17 mouse cellular contexts compared by ENCODE assay signal in the genomic region with DNA sequence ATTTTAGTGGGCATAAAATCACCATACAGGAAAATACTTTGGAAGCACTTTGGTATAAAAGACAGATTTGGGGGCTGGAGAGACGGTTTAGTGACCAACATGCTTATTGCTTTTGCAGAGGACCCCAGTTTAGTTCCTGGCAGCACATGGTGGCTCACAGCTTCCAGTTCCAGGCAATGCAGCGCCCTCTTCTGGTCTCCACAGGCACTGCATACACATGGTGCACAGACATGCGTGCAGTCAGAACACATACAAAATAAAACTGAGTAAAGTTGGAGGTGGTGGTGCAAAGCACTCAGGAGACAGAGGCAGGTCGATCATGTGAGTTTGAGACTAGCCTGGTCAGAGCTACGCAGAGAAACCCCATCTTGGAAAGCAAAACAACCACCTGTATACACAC. TPM values are rescaled to one million over a fixed set of nuclear protein-coding genes. Genes with fewer than 3 reads are reported as not detected.
DNase-seq lines count a peak whose midpoint lies in the region; ATAC-seq and TF ChIP-seq lines count a peak whose summit lies in the region.
"Had no signal": no experiment of that assay in that cellular context is flagged by ENCODE, and none has a peak within 500 bp of the region (broad histone marks: within the 10 kb centered on the region; RNA-seq: fewer than 3 reads in every experiment).

No protein-coding gene starts in this region.

- H3K79me2 ChIP-seq in heart, adult 2 months (replicated peaks; ENCODE audit: control insufficient read depth, insufficient read depth, low read length), result no peaks in the 10 kb centered on the region
- no peaks in the 10 kb centered on the region for H3K79me2 ChIP-seq in liver, adult 2 months (ENCODE audit: control insufficient read depth, insufficient read depth, low read length)

- no peak for TF ChIP-seq POLR2A in heart, adult 2 months (IDR thresholded peaks at IDR 0.05; ENCODE audit: insufficient read depth, low read depth, low read length)
- no peak for TF ChIP-seq POLR2A in liver, adult 2 months (IDR thresholded peaks at IDR 0.05; ENCODE audit: extremely low read depth, insufficient read depth, low read length)
- TF ChIP-seq POLR2A in thymus, adult 2 months (IDR thresholded peaks at IDR 0.05; ENCODE audit: control insufficient read depth, extremely low read depth, insufficient read depth, low read length, poor library complexity), result no peak

- H3K27me3 ChIP-seq in heart, adult 2 months (ENCODE audit: control insufficient read depth, insufficient read depth, low read length), result no peaks in the 10 kb centered on the region
- no peaks in the 10 kb centered on the region for H3K27me3 ChIP-seq in liver, adult 2 months (ENCODE audit: control insufficient read depth, insufficient read depth, low read length)
- H3K27me3 ChIP-seq in liver, embryonic 12.5 days (replicated peaks), result 0 out of 2 replicates have a peak, but pooled peaks cover 8% of the 10 kb centered on the region
- H3K27me3 ChIP-seq in thymus, adult 2 months (ENCODE audit: control insufficient read depth, insufficient read depth, low read length), result no peaks in the 10 kb centered on the region
- no peaks in the 10 kb centered on the region for H3K27me3 ChIP-seq in stomach, postnatal 0 days (ENCODE audit: control insufficient read depth, insufficient read depth, low read length)

- intact Hi-C loops in heart, adult 2 months (cut with DNase I), result no loop called here

- peak; percentile 34 for TF ChIP-seq CTCF in heart, adult 2 months (IDR thresholded peaks at IDR 0.05)
- peak; percentile 32; the same call in 1 of the 2 replicates for TF ChIP-seq CTCF in liver, adult 2 months (IDR thresholded peaks at IDR 0.05; ENCODE audit: low read depth, low read length)
- TF ChIP-seq CTCF in thymus, adult 2 months (IDR thresholded peaks at IDR 0.05; ENCODE audit: borderline replicate concordance, control insufficient read depth, extremely low read depth, insufficient read depth, low read length, poor library complexity), result 0 out of 2 replicates have a peak, but pooled peaks have one; percentile 26
- TF ChIP-seq CTCF in stomach, postnatal 0 days (IDR thresholded peaks at IDR 0.05; ENCODE audit: low read depth), result peak; percentile 56

- 90% methylated on average over 5 of the region's 5 CpGs for WGBS in heart, adult 2 months
- WGBS in liver, adult 2 months, result 91% methylated on average over 5 of the region's 5 CpGs
- WGBS in liver, embryonic 12.5 days (ENCODE audit: insufficient replicate concordance), result 78% methylated on average over 5 of the region's 5 CpGs
- WGBS in thymus, adult 2 months, result 96% methylated on average over 5 of the region's 5 CpGs
- 86% methylated on average over 5 of the region's 5 CpGs for WGBS in stomach, postnatal 0 days

- DNase-seq in heart, adult 2 months, result no peak
- DNase-seq in heart, adult 18-20 months, result no peak
- no peak for DNase-seq in liver, adult 2 months (ENCODE audit: extremely low read depth, low read depth, low spot score)
- DNase-seq in thymus, adult 2 months, result no peak
- no peak for DNase-seq in thymus, postnatal 25 days
- DNase-seq in stomach, postnatal 0 days (ENCODE audit: low spot score), result no peak
- no peak for DNase-seq in layer of hippocampus, postnatal 10 days (ENCODE audit: low spot score in 2 of 2)
- DNase-seq: adrenal gland, postnatal 25 days; cerebellum, postnatal 10 days; heart, postnatal 36 days; kidney, postnatal 36 days; layer of hippocampus, postnatal 36 days; right cerebral cortex, adult 18-20 months had no signal

- no peak for TF ChIP-seq EP300 in heart, adult 2 months (IDR thresholded peaks at IDR 0.05; ENCODE audit: insufficient read depth, low read depth, low read length)
- no peak for TF ChIP-seq EP300 in stomach, postnatal 0 days (optimal IDR thresholded peaks at IDR 0.05)

- no peak for ATAC-seq in liver, embryonic 12.5 days
- ATAC-seq in stomach, postnatal 0 days (ENCODE audit: low FRiP score, low TSS enrichment), result no peak
- ATAC-seq: activated CD4-positive, CD25-positive, alpha-beta regulatory T cell, adult 4 months; forebrain, embryonic 16.5 days had no signal

- no peak overlapping the region for H3K27ac ChIP-seq in heart, adult 2 months
- H3K27ac ChIP-seq in liver, adult 2 months (replicated peaks; ENCODE audit: insufficient read depth, low read depth, low read length), result no peak overlapping the region
- H3K27ac ChIP-seq in liver, embryonic 12.5 days, result no peak overlapping the region
- H3K27ac ChIP-seq in thymus, adult 2 months (ENCODE audit: control insufficient read depth, insufficient read depth, low read length), result no peak overlapping the region
- H3K27ac ChIP-seq in stomach, postnatal 0 days (replicated peaks), result no peak overlapping the region

- H3K9me3 ChIP-seq in liver, embryonic 12.5 days (replicated peaks), result no peaks in the 10 kb centered on the region
- no peaks in the 10 kb centered on the region for H3K9me3 ChIP-seq in stomach, postnatal 0 days (ENCODE audit: control insufficient read depth, low read length)

- H3K36me3 ChIP-seq in heart, adult 2 months (ENCODE audit: control insufficient read depth, insufficient read depth, low read length), result no peaks in the 10 kb centered on the region
- peaks cover 10% of the 10 kb centered on the region; the same call in 1 of the 2 replicates for H3K36me3 ChIP-seq in liver, adult 2 months (ENCODE audit: control insufficient read depth, insufficient read depth, low read length)
- H3K36me3 ChIP-seq in liver, embryonic 12.5 days, result peaks cover 31% of the 10 kb centered on the region
- peaks cover 11% of the 10 kb centered on the region for H3K36me3 ChIP-seq in thymus, adult 2 months (ENCODE audit: control insufficient read depth, insufficient read depth, low read length)
- H3K36me3 ChIP-seq in stomach, postnatal 0 days (ENCODE audit: control insufficient read depth, insufficient read depth, low read length), result peaks cover 10% of the 10 kb centered on the region

- H3K9ac ChIP-seq in heart, adult 2 months (ENCODE audit: low read depth, low read length), result no peak overlapping the region
- no peak overlapping the region for H3K9ac ChIP-seq in liver, adult 2 months (ENCODE audit: low read depth, low read length)
- H3K9ac ChIP-seq in liver, embryonic 12.5 days, result no peak overlapping the region
- H3K9ac ChIP-seq in stomach, postnatal 0 days (ENCODE audit: low read length), result no peak overlapping the region

- H3K4me2 ChIP-seq in liver, embryonic 12.5 days, result no peak overlapping the region
- no peak overlapping the region for H3K4me2 ChIP-seq in stomach, postnatal 0 days (replicated peaks; ENCODE audit: low read depth)

- H3K4me1 ChIP-seq in heart, adult 2 months (ENCODE audit: control insufficient read depth, insufficient read depth, low read length), result no peaks in the 10 kb centered on the region
- H3K4me1 ChIP-seq in liver, adult 2 months (ENCODE audit: control insufficient read depth, insufficient read depth, low read length), result no peaks in the 10 kb centered on the region
- no peaks in the 10 kb centered on the region for H3K4me1 ChIP-seq in liver, embryonic 12.5 days
- peaks cover 2% of the 10 kb centered on the region for H3K4me1 ChIP-seq in thymus, adult 2 months (replicated peaks; ENCODE audit: control insufficient read depth, insufficient read depth, low read length)
- no peaks in the 10 kb centered on the region for H3K4me1 ChIP-seq in stomach, postnatal 0 days (replicated peaks; ENCODE audit: control insufficient read depth, insufficient read depth)

- H3K4me3 ChIP-seq in heart, adult 2 months, result no peak overlapping the region
- no peak overlapping the region for H3K4me3 ChIP-seq in liver, adult 2 months (ENCODE audit: insufficient read depth, low read depth, low read length)
- no peak overlapping the region for H3K4me3 ChIP-seq in liver, embryonic 12.5 days
- H3K4me3 ChIP-seq in thymus, adult 2 months (ENCODE audit: control insufficient read depth, insufficient read depth, low read length), result no peak overlapping the region
- H3K4me3 ChIP-seq in stomach, postnatal 0 days (ENCODE audit: low read depth, low read length), result no peak overlapping the region
- H3K4me3 ChIP-seq: erythroblast, embryonic 14.5 days had no signal

RNA-seq across cellular contexts. Expression of a gene that starts 32.9 kb away (rescaled TPM):
- 1 to 10 TPM; 6.6 to 7.8 TPM for total RNA-seq in heart, adult 2 months (2021)
- 10.1 and 10.5 TPM in 2 replicates for polyA plus RNA-seq in heart, adult 2 months (2012; rRNA removed)
- 1 to 10 TPM; 6.6 to 6.8 TPM for total RNA-seq in heart, adult 18-20 months (2021)
- total RNA-seq in liver, adult 2 months (2014; rRNA removed), result 5.6 and 7.2 TPM in 2 replicates
- 13.5 and 14.3 TPM in 2 replicates for polyA plus RNA-seq in liver, adult 2 months (2012; rRNA removed)
- 16.6 and 18.8 TPM in 2 replicates for polyA plus RNA-seq in liver, embryonic 12.5 days (2016; fragmentation: Nextera tagmentation; extraction: Ambion mirVana)
- polyA plus RNA-seq in thymus, adult 2 months (2012; rRNA removed), result 63.1 and 71.5 TPM in 2 replicates
- polyA plus RNA-seq in stomach, postnatal 0 days (2015; fragmentation: Nextera tagmentation; extraction: Ambion mirVana), result 28.0 and 29.8 TPM in 2 replicates
- 10 to 100 TPM; 19.3 to 19.8 TPM for total RNA-seq in layer of hippocampus, postnatal 10 days (2021)
